Mouse (Mus musculus): ENCODE measurements at regions not wholly inside any gene's neighbourhood (a gene's known extent, or its start where the extent isn't known, plus 50 kb on each side); places are given as distances from the start of the nearest gene placed in this dataset.
A peak's percentile ranks its signal among the peaks of the same experiment; 100 is the strongest.

- Histone ChIP-seq H3K27me3 (ENCODE audit: control insufficient read depth, insufficient read depth, low read length) (no peaks in the 10 kb centered on the region), H3K9me3 (replicated peaks; ENCODE audit: control insufficient read depth, low read length) (no peaks in the 10 kb centered on the region), H3K4me3 (ENCODE audit: low read depth, low read length) (no peak overlapping the region), H3K27ac (replicated peaks; ENCODE audit: low read depth, low read length) (no peak overlapping the region), H3K36me3 (replicated peaks; ENCODE audit: control insufficient read depth, insufficient read depth, low read depth, low read length) (no peaks in the 10 kb centered on the region), H3K9ac (replicated peaks; ENCODE audit: low read length) (no peak overlapping the region), H3K4me2 (ENCODE audit: low read depth, low read length) (no peak overlapping the region), H3K4me1 (ENCODE audit: control insufficient read depth, insufficient read depth, low read length) (no peaks in the 10 kb centered on the region)
- no peak for DNase-seq (ENCODE audit: low spot score)
- ATAC-seq (replicated peaks; ENCODE audit: insufficient number of reproducible peaks, low FRiP score, low TSS enrichment, low read depth) = no peak
- WGBS = 79% methylated on average over 6 of the region's 6 CpGs
Observed at GRCm38 (mm10) chr12:65822285-65822684, 461.9 kb downstream of the Rpl10l start.

DNA sequence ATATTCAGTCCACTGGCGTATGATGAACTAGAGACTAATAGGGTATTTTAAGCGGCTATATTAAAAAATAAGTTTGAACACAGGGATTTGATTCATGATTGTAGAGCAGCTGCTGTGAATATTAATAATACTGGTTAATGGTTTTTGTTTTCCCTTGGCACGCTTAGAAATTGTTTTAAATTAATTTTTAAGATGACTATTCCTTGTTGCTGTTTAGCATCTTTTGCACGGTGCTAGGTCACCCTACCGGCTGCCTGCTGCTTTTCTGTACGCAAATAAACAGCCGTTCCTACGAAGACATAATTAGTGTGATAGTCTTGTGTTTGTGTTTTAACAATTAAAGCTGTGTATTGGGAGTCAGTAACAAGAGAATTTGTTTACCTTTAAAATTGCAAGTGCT, 485.1 kb downstream of the Rpl10l start:
- H3K9ac ChIP-seq (replicated peaks; ENCODE audit: low read length) = no peak overlapping the region
- no peak overlapping the region for H3K27ac ChIP-seq (replicated peaks; ENCODE audit: low read depth, low read length)
- no peaks in the 10 kb centered on the region for H3K4me1 ChIP-seq (ENCODE audit: control insufficient read depth, insufficient read depth, low read length)
- no peak overlapping the region for H3K4me3 ChIP-seq (ENCODE audit: low read depth, low read length)
- DNase-seq (ENCODE audit: low spot score) = no peak
- WGBS = 86% methylated on average over 8 of the region's 8 CpGs
- no peaks in the 10 kb centered on the region for H3K9me3 ChIP-seq (replicated peaks; ENCODE audit: control insufficient read depth, low read length)
- no peaks in the 10 kb centered on the region for H3K27me3 ChIP-seq (ENCODE audit: control insufficient read depth, insufficient read depth, low read length)
- no peaks in the 10 kb centered on the region for H3K36me3 ChIP-seq (replicated peaks; ENCODE audit: control insufficient read depth, insufficient read depth, low read depth, low read length)
- ATAC-seq (replicated peaks; ENCODE audit: insufficient number of reproducible peaks, low FRiP score, low TSS enrichment, low read depth) = no peak
- H3K4me2 ChIP-seq (ENCODE audit: low read depth, low read length) = no peak overlapping the region

DNA sequence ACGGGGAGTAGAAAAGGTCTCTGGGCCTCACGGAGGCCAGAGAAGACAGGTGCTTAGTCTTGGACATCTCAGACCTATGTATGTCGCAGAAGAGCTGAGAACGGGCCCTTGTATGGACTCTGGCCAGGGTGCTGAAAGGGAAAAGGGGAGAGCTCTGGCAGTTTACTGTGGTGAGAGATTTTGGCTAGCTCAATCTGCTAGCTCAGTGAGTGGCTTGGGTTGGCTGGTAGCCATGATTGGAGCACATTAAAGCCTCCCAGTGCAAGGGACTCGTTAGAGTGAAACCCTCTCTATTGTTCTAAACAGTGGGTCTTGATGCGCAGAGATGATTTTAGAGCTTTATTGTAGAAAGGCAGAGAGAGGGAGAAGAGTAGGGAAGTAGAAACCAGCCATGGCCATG, 512.7 kb downstream of the Rpl10l start:
- Histone ChIP-seq H3K9me3 (replicated peaks; ENCODE audit: control insufficient read depth, low read length) (no peaks in the 10 kb centered on the region), H3K27ac (replicated peaks; ENCODE audit: low read depth, low read length) (no peak overlapping the region), H3K4me2 (ENCODE audit: low read depth, low read length) (no peak overlapping the region), H3K36me3 (replicated peaks; ENCODE audit: control insufficient read depth, insufficient read depth, low read depth, low read length) (no peaks in the 10 kb centered on the region), H3K27me3 (ENCODE audit: control insufficient read depth, insufficient read depth, low read length) (no peaks in the 10 kb centered on the region), H3K9ac (replicated peaks; ENCODE audit: low read length) (no peak overlapping the region), H3K4me1 (ENCODE audit: control insufficient read depth, insufficient read depth, low read length) (no peaks in the 10 kb centered on the region), H3K4me3 (ENCODE audit: low read depth, low read length) (no peak overlapping the region)
- no peak for ATAC-seq (replicated peaks; ENCODE audit: insufficient number of reproducible peaks, low FRiP score, low TSS enrichment, low read depth)
- WGBS = 79% methylated on average over 6 of the region's 6 CpGs
- DNase-seq (ENCODE audit: low spot score) = peak; percentile 3

Data from embryonic facial prominence, embryonic 11.5 days (tissue).